Mouse (Mus musculus) ES-E14 (cell line): ENCODE results near the gene Mief2. TPM values are rescaled to one million over a fixed set of nuclear protein-coding genes. Genes with fewer than 3 reads are reported as not detected.

Source experiments
- DNase-seq: peaks from one replicate; pipeline ENCODE4 v3.0.0-alpha.2; 2013; ENCODE audit warnings: low read depth, low spot score
- H3K27ac ChIP-seq: 2 replicates; pipeline ENCODE4 v1.5.1; 2012; ENCODE audit warnings: low read depth, mild to moderate bottlenecking, low read length, moderate library complexity, mixed read lengths; ENCODE audit not compliant: poor library complexity, insufficient read depth, severe bottlenecking
- H3K36me3 ChIP-seq: 2 replicates; pipeline ENCODE4 v1.6.1; 2012; ENCODE audit warnings: mild to moderate bottlenecking, low read length, moderate library complexity, mixed read lengths; ENCODE audit not compliant: control insufficient read depth, poor library complexity, insufficient read depth, severe bottlenecking
- H3K4me1 ChIP-seq, 2 experiments: fragments of 150-350 bp in 1 of 2; sonication (generic) in 1 of 2; 2 replicates each; pipeline ENCODE4 v1.6.1; 2012; ENCODE audit warnings: low read length in 2 of 2, mild to moderate bottlenecking in 1 of 2, mixed read lengths in 1 of 2; ENCODE audit not compliant: control insufficient read depth in 2 of 2, insufficient read depth in 2 of 2, poor library complexity in 1 of 2
- H3K4me3 ChIP-seq, 2 experiments: fragments of 150-350 bp in 1 of 2; sonication (generic) in 1 of 2; 2 replicates each; pipeline ENCODE4 v1.5.1; 2012; ENCODE audit warnings: low read length in 2 of 2, low read depth in 1 of 2, mild to moderate bottlenecking in 1 of 2, mixed read lengths in 1 of 2; ENCODE audit not compliant: insufficient read depth in 1 of 2, poor library complexity in 1 of 2, severe bottlenecking in 1 of 2
- H3K9ac ChIP-seq: 2 replicates; pipeline ENCODE4 v1.6.1; 2012; ENCODE audit warnings: low read depth, mild to moderate bottlenecking, low read length, mixed read lengths; ENCODE audit not compliant: poor library complexity, insufficient read depth, severe bottlenecking
- H3K9me3 ChIP-seq: fragments of 150-350 bp; sonication (generic); 2 replicates; pipeline ENCODE4 v1.6.1; 2012; ENCODE audit warnings: low read depth, mild to moderate bottlenecking, low read length; ENCODE audit not compliant: control insufficient read depth, insufficient read depth
- CHD2 ChIP-seq: IDR thresholded peaks from 2 replicates; pipeline ENCODE4 v1.6.1; 2014; ENCODE audit warnings: mild to moderate bottlenecking, low read depth, low read length, inconsistent platforms
- HCFC1 ChIP-seq: IDR thresholded peaks from 2 replicates; pipeline ENCODE4 v1.6.1; 2012; ENCODE audit warnings: low read length, inconsistent platforms, borderline replicate concordance; ENCODE audit not compliant: insufficient read depth
- MAFK ChIP-seq: IDR thresholded peaks from 2 replicates; pipeline ENCODE4 v1.6.1; 2014; ENCODE audit warnings: mild to moderate bottlenecking, low read depth, low read length, inconsistent platforms; ENCODE audit not compliant: insufficient read depth
- ZC3H11A ChIP-seq: IDR thresholded peaks from 2 replicates; pipeline ENCODE4 v1.6.1; 2012; ENCODE audit warnings: low read depth, mild to moderate bottlenecking, inconsistent platforms, low read length, borderline replicate concordance
- ZNF384 ChIP-seq: IDR thresholded peaks from 2 replicates; pipeline ENCODE4 v1.6.1; 2012; ENCODE audit warnings: low read depth, low read length, inconsistent platforms
- in situ Hi-C, 2 experiments: fragments of 600-800 bp; cut with MboI; formaldehyde crosslinking; loops; one replicate each; pipeline ENCODE4 v1.15.1; 2025; ENCODE audit warnings: low sequenced_read_pairs in 2 of 2, inconsistent platforms in 1 of 2; ENCODE audit not compliant: unreplicated experiment in 2 of 2
- total RNA-seq: library from RNA; depleted of rRNA; stranded (reverse); fragments of 300-350 nt; gene quantifications from 2 replicates; pipeline ENCODE4 v1.2.3, GENCODE M21; 2012

Gene Mief2
- total RNA-seq, 1 experiment: 24.8 TPM

GRCm38 (mm10) chr11:60699524-60700075 lies 28.6 kb upstream of the Mief2 start, which contains the start of gene Llgl1:
Gene Llgl1, plus strand, starts transcription at chr11:60699723.
- peak within 1 kb of the TSS; percentile 79 to 97 for H3K4me3 ChIP-seq
- DNase-seq: peak; percentile 79
- peak; percentile 31; the same call in 1 of the 2 replicates for TF ChIP-seq ZC3H11A
- no peak for TF ChIP-seq ZNF384
- TF ChIP-seq MAFK: no peak
- peak; percentile 97 for TF ChIP-seq HCFC1
- TF ChIP-seq CHD2: no peak
- H3K9ac ChIP-seq: peak within 1 kb of the TSS; percentile 84
- peak within 1 kb of the TSS; percentile 82 for H3K27ac ChIP-seq
- H3K4me1 ChIP-seq: peaks cover 8 to 11% of the 10 kb centered on the region in 2 experiments; a peak in 3 of 4 replicates
- H3K9me3 ChIP-seq: no peaks in the 10 kb centered on the region
- peaks cover 5% of the 10 kb centered on the region; the same call in 1 of the 2 replicates for H3K36me3 ChIP-seq
- in situ Hi-C loops: no loop called here

- in situ Hi-C loops: no loop called here
- DNase-seq: no peak
- Histone ChIP-seq H3K27ac (no peak overlapping the region), H3K36me3 (peaks cover 12% of the 10 kb centered on the region), H3K4me1 (peaks cover 8 to 11% of the 10 kb centered on the region in 2 experiments; a peak in 3 of 4 replicates), H3K9ac (peak overlapping the region; percentile 84), H3K9me3 (no peaks in the 10 kb centered on the region), H3K4me3 (peak overlapping the region; percentile 79 to 97)
- TF ChIP-seq ZNF384 (no peak), MAFK (no peak), ZC3H11A (no peak), CHD2 (no peak), HCFC1 (no peak)
These were observed 27.6 kb upstream of the Mief2 start for GRCm38 (mm10) chr11:60700320-60701185.

- no peak overlapping the region for H3K4me3 ChIP-seq
- TF ChIP-seq MAFK (no peak), CHD2 (no peak), HCFC1 (no peak), ZC3H11A (no peak), ZNF384 (no peak)
- no peak overlapping the region for H3K9ac ChIP-seq
- H3K9me3 ChIP-seq: no peaks in the 10 kb centered on the region
- no peak for DNase-seq
- in situ Hi-C loops: no loop called here
- H3K4me1 ChIP-seq: peaks cover 8 to 11% of the 10 kb centered on the region in 2 experiments; a peak in 3 of 4 replicates
- H3K27ac ChIP-seq: no peak overlapping the region
- peaks cover 21% of the 10 kb centered on the region for H3K36me3 ChIP-seq
These were observed 26.6 kb upstream of the Mief2 start for GRCm38 (mm10) chr11:60701611-60702010.

GRCm38 (mm10) chr11:60703131-60703530 lies 25.1 kb upstream of the Mief2 start:
- DNase-seq: peak; percentile 56
- Histone ChIP-seq H3K36me3 (peaks cover 35% of the 10 kb centered on the region), H3K27ac (no peak overlapping the region), H3K9ac (no peak overlapping the region), H3K4me3 (no peak overlapping the region), H3K4me1 (peaks cover 10 to 11% of the 10 kb centered on the region in 2 experiments; a peak in 3 of 4 replicates), H3K9me3 (no peaks in the 10 kb centered on the region)
- in situ Hi-C loops: no loop called here
- TF ChIP-seq HCFC1 (no peak), ZNF384 (no peak), MAFK (no peak), ZC3H11A (no peak), CHD2 (no peak)
